Mouse (Mus musculus): ENCODE results near the gene Taldo1. TPM values are rescaled to one million over a fixed set of nuclear protein-coding genes. Genes with fewer than 3 reads are reported as not detected.

The Taldo1 gene
- polyA plus RNA-seq, 1 experiment from 2014 or later = 279 TPM

DNA sequence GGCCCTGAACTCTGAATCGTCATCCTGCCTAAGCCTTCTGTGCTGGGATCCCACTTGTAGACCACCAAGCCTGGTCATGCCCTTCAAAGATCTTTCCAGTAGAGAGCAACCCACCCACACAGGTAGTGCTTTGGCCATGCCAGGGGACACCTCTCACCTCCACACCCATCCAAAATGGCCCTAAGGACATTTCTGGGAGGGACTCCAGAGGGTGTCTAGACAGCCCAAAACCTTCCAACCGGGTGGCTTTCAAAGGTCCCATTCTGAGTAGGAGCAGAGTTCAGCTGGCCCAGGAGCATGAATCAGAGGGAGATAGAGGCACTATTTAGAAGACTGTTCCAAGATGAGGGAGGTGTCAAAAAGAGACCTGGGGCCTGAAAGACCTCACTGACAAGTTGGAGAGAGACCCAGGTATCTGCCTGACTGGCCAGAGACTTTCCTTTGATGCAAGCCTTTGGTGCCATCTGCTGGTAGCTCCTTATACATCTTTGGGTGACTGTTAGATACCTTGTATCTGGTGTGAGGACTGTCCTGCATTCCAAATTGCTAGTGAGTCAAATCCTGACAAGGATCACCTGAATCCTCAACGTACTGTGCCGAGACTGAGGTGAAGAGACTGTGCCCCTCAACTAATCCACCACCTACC is 28.8 kb upstream of the Taldo1 start:
- ATAC-seq (ENCODE audit: low read depth) = peak; percentile 67
- Histone ChIP-seq H3K4me2 (ENCODE audit: low read depth, low read length) (no peak overlapping the region), H3K4me3 (ENCODE audit: low read length) (no peak overlapping the region), H3K27ac (ENCODE audit: low read length) (no peak overlapping the region), H3K27me3 (ENCODE audit: control insufficient read depth, insufficient read depth, low read depth, low read length) (peaks cover 3% of the 10 kb centered on the region; the same call in 1 of the 2 replicates), H3K9ac (ENCODE audit: low read length) (no peak overlapping the region), H3K4me1 (replicated peaks; ENCODE audit: control insufficient read depth, insufficient read depth, low read length) (peaks cover 5% of the 10 kb centered on the region), H3K36me3 (ENCODE audit: control insufficient read depth, insufficient read depth, low read length) (no peaks in the 10 kb centered on the region), H3K9me3 (ENCODE audit: control insufficient read depth, low read length) (no peaks in the 10 kb centered on the region)
- 48% methylated on average over 4 of the region's 4 CpGs for WGBS

DNA sequence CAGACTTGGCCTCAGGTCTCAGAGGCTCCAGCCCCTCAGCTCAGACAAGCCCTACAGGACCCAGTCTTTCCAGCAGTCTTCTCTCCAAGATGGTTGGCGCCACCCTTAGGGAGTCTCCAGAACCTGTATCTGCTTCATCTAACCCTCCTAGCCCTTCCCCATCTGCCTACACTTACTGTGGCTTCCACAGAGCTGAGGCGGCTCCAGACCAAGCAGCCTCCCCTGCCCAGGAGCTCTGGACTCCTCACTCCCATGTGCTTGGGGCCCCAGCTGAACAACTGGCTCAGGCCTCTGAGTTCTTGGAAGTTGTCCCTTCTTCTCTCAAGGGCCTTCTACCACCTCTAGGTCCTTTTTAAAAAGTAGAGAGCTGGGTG is 28.3 kb upstream of the Taldo1 start:
- H3K4me1 ChIP-seq (replicated peaks; ENCODE audit: control insufficient read depth, insufficient read depth, low read length) = peaks cover 5% of the 10 kb centered on the region
- no peak overlapping the region for H3K27ac ChIP-seq (ENCODE audit: low read length)
- no peak overlapping the region for H3K4me3 ChIP-seq (ENCODE audit: low read length)
- H3K36me3 ChIP-seq (ENCODE audit: control insufficient read depth, insufficient read depth, low read length) = no peaks in the 10 kb centered on the region
- no peaks in the 10 kb centered on the region for H3K9me3 ChIP-seq (ENCODE audit: control insufficient read depth, low read length)
- H3K4me2 ChIP-seq (ENCODE audit: low read depth, low read length) = no peak overlapping the region
- peak; percentile 10; the same call in 1 of the 2 replicates for ATAC-seq (ENCODE audit: low read depth)
- peaks cover 3% of the 10 kb centered on the region; the same call in 1 of the 2 replicates for H3K27me3 ChIP-seq (ENCODE audit: control insufficient read depth, insufficient read depth, low read depth, low read length)
- H3K9ac ChIP-seq (ENCODE audit: low read length) = no peak overlapping the region
- WGBS = 63% methylated on average over 2 of the region's 2 CpGs

DNA sequence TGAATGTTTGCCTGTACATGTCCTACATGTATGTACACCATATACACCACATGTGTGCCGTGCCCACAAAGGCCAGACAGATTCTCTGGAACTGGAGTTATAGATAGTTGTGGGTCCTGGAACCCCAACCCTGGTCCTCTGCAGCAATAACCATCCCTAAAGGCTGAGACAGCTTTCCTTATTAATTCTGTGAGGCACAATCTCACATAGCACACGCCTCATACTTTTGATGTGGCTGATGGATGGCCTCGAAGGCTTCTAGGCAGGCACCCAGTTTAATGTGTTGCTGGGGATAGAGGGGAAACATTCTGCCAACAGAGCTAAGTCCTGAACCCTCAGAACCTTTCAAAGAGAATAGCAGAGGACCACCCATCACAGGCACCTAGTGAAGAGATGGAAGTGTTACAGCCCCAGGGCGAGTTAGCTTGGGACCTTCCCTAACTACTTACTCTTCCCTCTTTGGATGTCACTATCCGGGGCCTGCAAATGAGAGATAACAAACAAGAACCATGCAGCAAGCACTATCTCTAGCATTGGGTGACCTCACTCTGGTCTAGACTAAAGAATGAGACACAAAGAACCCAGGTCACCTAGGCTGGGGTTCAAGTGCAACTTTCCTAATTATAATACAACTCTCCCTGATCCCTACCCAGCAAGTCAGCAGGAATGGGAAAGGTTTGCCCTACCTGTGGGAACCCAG is 27.5 kb upstream of the Taldo1 start:
- H3K4me2 ChIP-seq (ENCODE audit: low read depth, low read length) = no peak overlapping the region
- peaks cover 3% of the 10 kb centered on the region; the same call in 1 of the 2 replicates for H3K27me3 ChIP-seq (ENCODE audit: control insufficient read depth, insufficient read depth, low read depth, low read length)
- no peaks in the 10 kb centered on the region for H3K9me3 ChIP-seq (ENCODE audit: control insufficient read depth, low read length)
- peaks cover 5% of the 10 kb centered on the region for H3K4me1 ChIP-seq (replicated peaks; ENCODE audit: control insufficient read depth, insufficient read depth, low read length)
- no peak overlapping the region for H3K4me3 ChIP-seq (ENCODE audit: low read length)
- H3K9ac ChIP-seq (ENCODE audit: low read length) = no peak overlapping the region
- WGBS = 72% methylated on average over 5 of the region's 5 CpGs
- no peak overlapping the region for H3K27ac ChIP-seq (ENCODE audit: low read length)
- H3K36me3 ChIP-seq (ENCODE audit: control insufficient read depth, insufficient read depth, low read length) = no peaks in the 10 kb centered on the region
- ATAC-seq (ENCODE audit: low read depth) = no peak

DNA sequence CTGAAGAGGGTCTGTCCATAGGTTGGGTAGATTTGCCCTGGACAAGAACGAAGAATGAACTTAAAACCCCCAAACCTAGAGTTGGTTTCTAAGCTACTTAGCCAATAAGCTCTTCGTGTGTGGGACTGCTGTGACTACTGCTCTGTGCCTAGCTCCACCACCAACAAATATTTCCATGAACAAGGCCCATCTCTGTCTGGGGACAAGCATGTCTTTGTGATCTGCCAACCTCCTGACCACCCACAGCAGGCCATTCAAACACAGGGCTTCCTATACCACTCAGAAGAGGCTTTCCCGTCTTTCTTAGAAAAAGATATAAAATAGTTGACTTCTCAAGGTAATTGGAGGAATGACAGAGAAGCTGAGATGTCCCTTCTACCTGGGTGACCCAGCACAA is 27.0 kb upstream of the Taldo1 start:
- no peaks in the 10 kb centered on the region for H3K9me3 ChIP-seq (ENCODE audit: control insufficient read depth, low read length)
- no peak overlapping the region for H3K4me3 ChIP-seq (ENCODE audit: low read length)
- no peak for ATAC-seq (ENCODE audit: low read depth)
- H3K4me2 ChIP-seq (ENCODE audit: low read depth, low read length) = no peak overlapping the region
- no peaks in the 10 kb centered on the region for H3K36me3 ChIP-seq (ENCODE audit: control insufficient read depth, insufficient read depth, low read length)
- H3K4me1 ChIP-seq (replicated peaks; ENCODE audit: control insufficient read depth, insufficient read depth, low read length) = peaks cover 5% of the 10 kb centered on the region
- H3K27me3 ChIP-seq (ENCODE audit: control insufficient read depth, insufficient read depth, low read depth, low read length) = peaks cover 3% of the 10 kb centered on the region; the same call in 1 of the 2 replicates
- 52% methylated on average over 3 of the region's 3 CpGs for WGBS
- no peak overlapping the region for H3K9ac ChIP-seq (ENCODE audit: low read length)
- no peak overlapping the region for H3K27ac ChIP-seq (ENCODE audit: low read length)

DNA sequence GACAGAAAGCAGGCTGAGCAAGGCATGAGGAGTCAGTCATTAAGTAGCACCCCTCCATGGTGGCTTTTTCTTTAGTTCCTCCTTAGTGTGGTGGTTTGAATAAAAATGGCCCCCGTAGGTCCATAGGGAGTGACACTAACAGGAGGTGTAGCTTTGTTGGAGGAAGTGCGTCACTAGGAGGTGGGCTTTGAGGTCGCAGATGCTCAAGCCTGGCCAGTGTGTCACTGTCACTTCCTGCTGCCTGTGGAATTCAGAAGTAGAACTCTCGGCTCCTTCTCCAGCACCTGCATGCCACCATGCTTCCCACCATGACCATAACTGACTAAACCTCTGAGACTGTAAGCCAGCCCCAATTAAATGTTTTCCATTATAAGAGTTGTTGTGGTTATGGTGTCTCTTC is 24.6 kb upstream of the Taldo1 start:
- 72% methylated on average over 4 of the region's 4 CpGs for whole genome bisulfite sequencing

DNA sequence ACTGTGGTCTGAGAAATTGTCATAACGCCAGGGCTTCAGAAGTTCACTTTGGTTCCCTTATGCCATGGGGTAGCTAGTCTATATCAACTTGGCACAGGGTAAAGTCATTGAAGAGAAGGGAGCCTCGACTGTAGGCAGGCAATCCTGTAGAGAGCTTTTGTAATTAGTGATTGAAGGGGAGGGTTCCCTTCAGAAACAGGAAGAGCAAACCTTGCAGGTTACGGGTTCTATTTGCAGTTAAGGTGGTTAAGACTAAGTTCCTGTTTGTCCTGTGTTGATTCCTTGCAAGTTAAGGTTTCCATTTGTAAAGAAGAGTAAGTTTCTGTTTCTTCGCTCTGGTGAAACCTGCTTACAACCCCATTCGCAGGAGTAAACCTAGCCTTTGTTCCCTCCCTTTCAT is 22.1 kb upstream of the Taldo1 start:
- no peaks in the 10 kb centered on the region for H3K36me3 ChIP-seq (ENCODE audit: control insufficient read depth, insufficient read depth, low read length)
- no peaks in the 10 kb centered on the region for H3K9me3 ChIP-seq (ENCODE audit: control insufficient read depth, low read length)
- H3K9ac ChIP-seq (ENCODE audit: low read length) = no peak overlapping the region
- no peak overlapping the region for H3K4me3 ChIP-seq (ENCODE audit: low read length)
- no peak overlapping the region for H3K27ac ChIP-seq (ENCODE audit: low read length)
- no peak for ATAC-seq (ENCODE audit: low read depth)
- H3K27me3 ChIP-seq (ENCODE audit: control insufficient read depth, insufficient read depth, low read depth, low read length) = no peaks in the 10 kb centered on the region; the same call in 1 of the 2 replicates
- no peak overlapping the region for H3K4me2 ChIP-seq (ENCODE audit: low read depth, low read length)
- H3K4me1 ChIP-seq (replicated peaks; ENCODE audit: control insufficient read depth, insufficient read depth, low read length) = no peaks in the 10 kb centered on the region
- WGBS = 64% methylated on average over 5 of the region's 5 CpGs

More for the DNA sequence above, 24.6 kb upstream of the Taldo1 start:
- no peaks in the 10 kb centered on the region; the same call in 1 of the 2 replicates for H3K27me3 ChIP-seq (ENCODE audit: control insufficient read depth, insufficient read depth, low read depth, low read length)
- H3K9ac ChIP-seq (ENCODE audit: low read length) = no peak overlapping the region
- H3K27ac ChIP-seq (ENCODE audit: low read length) = no peak overlapping the region
- no peaks in the 10 kb centered on the region for H3K36me3 ChIP-seq (ENCODE audit: control insufficient read depth, insufficient read depth, low read length)
- no peak overlapping the region for H3K4me2 ChIP-seq (ENCODE audit: low read depth, low read length)
- no peak for ATAC-seq (ENCODE audit: low read depth)
- H3K9me3 ChIP-seq (ENCODE audit: control insufficient read depth, low read length) = no peaks in the 10 kb centered on the region
- H3K4me3 ChIP-seq (ENCODE audit: low read length) = no peak overlapping the region
- no peaks in the 10 kb centered on the region for H3K4me1 ChIP-seq (replicated peaks; ENCODE audit: control insufficient read depth, insufficient read depth, low read length)

DNA sequence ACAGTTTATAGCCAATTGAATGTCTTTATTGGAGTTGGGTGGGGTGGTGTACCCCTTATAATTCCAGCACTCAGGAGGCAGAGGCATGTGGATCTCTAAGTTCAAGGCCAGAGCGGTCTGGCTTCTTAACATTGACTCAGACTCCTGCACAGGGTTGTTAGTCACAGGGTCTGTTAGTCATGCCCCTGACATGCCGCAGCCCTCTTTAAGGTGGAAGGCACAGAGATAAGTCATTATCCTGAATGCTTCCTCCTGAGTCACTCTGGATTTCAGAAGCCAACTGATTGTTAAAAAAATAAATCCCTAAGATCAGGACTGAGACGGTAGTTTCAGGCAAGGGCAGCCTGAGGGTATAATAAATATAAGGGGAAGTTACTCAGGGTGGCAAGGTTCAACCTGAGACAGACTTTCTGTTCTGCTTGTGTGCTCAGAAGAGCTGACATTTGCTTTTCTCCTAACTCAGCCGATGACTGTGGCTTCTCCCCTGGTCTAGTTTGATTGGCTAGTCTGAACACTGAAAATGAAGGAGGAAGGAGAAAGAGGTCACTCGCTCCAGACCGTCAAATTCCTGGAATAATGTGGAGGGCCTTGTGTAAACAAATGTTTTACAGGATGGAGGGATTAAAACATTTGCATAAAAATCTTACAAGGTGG is 19.9 kb upstream of the Taldo1 start:
- ATAC-seq (ENCODE audit: low read depth) = no peak
- Histone ChIP-seq H3K4me1 (replicated peaks; ENCODE audit: control insufficient read depth, insufficient read depth, low read length) (no peaks in the 10 kb centered on the region), H3K36me3 (ENCODE audit: control insufficient read depth, insufficient read depth, low read length) (no peaks in the 10 kb centered on the region), H3K9me3 (ENCODE audit: control insufficient read depth, low read length) (no peaks in the 10 kb centered on the region), H3K4me3 (ENCODE audit: low read length) (no peak overlapping the region), H3K27ac (ENCODE audit: low read length) (no peak overlapping the region), H3K9ac (ENCODE audit: low read length) (no peak overlapping the region), H3K4me2 (ENCODE audit: low read depth, low read length) (no peak overlapping the region), H3K27me3 (ENCODE audit: control insufficient read depth, insufficient read depth, low read depth, low read length) (no peaks in the 10 kb centered on the region)
- WGBS = 31% methylated on average over 6 of the region's 6 CpGs

DNA sequence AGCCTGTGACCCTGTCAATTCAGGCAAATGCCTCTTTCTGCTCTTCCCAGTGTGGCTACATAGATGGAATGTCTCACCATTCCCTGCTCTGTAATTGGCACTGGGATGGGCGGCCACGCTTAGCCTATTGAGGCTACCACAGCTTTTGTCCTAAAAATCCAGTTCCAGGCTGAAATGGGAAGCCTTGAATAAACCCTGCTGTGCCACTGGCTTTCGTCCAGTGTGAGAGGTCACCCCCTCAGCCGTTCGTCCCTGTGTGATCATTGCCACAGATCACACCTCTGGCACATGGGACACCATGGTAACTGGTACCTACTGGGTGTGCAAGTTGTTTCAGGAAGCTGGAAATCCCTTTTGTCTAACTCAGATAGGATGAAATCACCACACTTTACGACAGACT is 18.4 kb upstream of the Taldo1 start:
- Histone ChIP-seq H3K9me3 (ENCODE audit: control insufficient read depth, low read length) (no peaks in the 10 kb centered on the region), H3K36me3 (ENCODE audit: control insufficient read depth, insufficient read depth, low read length) (no peaks in the 10 kb centered on the region), H3K27ac (ENCODE audit: low read length) (no peak overlapping the region), H3K4me2 (ENCODE audit: low read depth, low read length) (no peak overlapping the region), H3K9ac (ENCODE audit: low read length) (no peak overlapping the region), H3K27me3 (ENCODE audit: control insufficient read depth, insufficient read depth, low read depth, low read length) (no peaks in the 10 kb centered on the region), H3K4me1 (replicated peaks; ENCODE audit: control insufficient read depth, insufficient read depth, low read length) (no peaks in the 10 kb centered on the region), H3K4me3 (ENCODE audit: low read length) (no peak overlapping the region)
- ATAC-seq (ENCODE audit: low read depth) = no peak
- WGBS = 75% methylated on average over 6 of the region's 6 CpGs

DNA sequence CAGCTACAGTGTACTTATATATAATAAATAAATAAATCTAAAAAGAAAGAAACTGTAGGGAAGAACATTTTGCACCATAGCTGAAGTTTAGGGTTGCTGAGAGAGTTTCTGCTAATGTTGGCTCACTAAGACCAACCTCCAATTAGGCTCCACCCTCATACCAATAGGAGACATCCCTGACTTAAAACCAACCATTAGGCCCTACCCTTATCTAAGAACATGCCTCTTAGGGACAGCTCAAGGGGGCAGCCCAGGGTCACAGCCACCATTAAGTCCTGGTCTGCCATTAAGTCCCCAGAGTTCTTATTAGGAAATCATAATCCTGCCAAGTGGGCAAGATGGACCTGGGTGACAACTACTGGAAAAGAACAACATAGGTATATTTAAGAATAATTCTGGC is 17.6 kb upstream of the Taldo1 start:
- Histone ChIP-seq H3K36me3 (ENCODE audit: control insufficient read depth, insufficient read depth, low read length) (no peaks in the 10 kb centered on the region), H3K4me1 (replicated peaks; ENCODE audit: control insufficient read depth, insufficient read depth, low read length) (no peaks in the 10 kb centered on the region), H3K27ac (ENCODE audit: low read length) (no peak overlapping the region), H3K9me3 (ENCODE audit: control insufficient read depth, low read length) (no peaks in the 10 kb centered on the region), H3K9ac (ENCODE audit: low read length) (no peak overlapping the region), H3K4me3 (ENCODE audit: low read length) (no peak overlapping the region), H3K4me2 (ENCODE audit: low read depth, low read length) (no peak overlapping the region), H3K27me3 (ENCODE audit: control insufficient read depth, insufficient read depth, low read depth, low read length) (no peaks in the 10 kb centered on the region)
- no peak for ATAC-seq (ENCODE audit: low read depth)
